Mouse (Mus musculus) midbrain, embryonic 14.5 days (tissue): ENCODE data around the gene Tkt. TPM values are rescaled to one million over a fixed set of nuclear protein-coding genes. Genes with fewer than 3 reads are reported as not detected.

Experiments
- ATAC-seq: fragments of 200-750 bp; cut with Nextera tagmentation; 2 replicates; pipeline ENCODE4 v1.8.0; 2017; ENCODE audit warnings: moderate number of reproducible peaks, moderate library complexity; ENCODE audit not compliant: low FRiP score, low TSS enrichment
- DNase-seq: peaks from one replicate; pipeline ENCODE4 v3.0.0-alpha.2; 2015
- H3K27ac ChIP-seq: fragments of 300-500 bp; sonication (generic); replicated peaks from 2 replicates; pipeline ENCODE4 v1.5.1; 2014; ENCODE audit warnings: mild to moderate bottlenecking, low read depth, low read length, moderate library complexity
- H3K27me3 ChIP-seq: fragments of 300-500 bp; sonication (generic); 2 replicates; pipeline ENCODE4 v1.6.1; 2014; ENCODE audit warnings: low read length, control low read depth, mixed read lengths; ENCODE audit not compliant: control insufficient read depth, insufficient read depth
- H3K36me3 ChIP-seq: fragments of 300-500 bp; sonication (generic); 2 replicates; pipeline ENCODE4 v1.6.1; 2014; ENCODE audit warnings: low read length, control low read depth; ENCODE audit not compliant: control insufficient read depth, insufficient read depth
- H3K4me1 ChIP-seq: fragments of 300-500 bp; sonication (generic); 2 replicates; pipeline ENCODE4 v1.6.1; 2014; ENCODE audit warnings: mild to moderate bottlenecking, antibody characterized with exemption, low read length, control low read depth; ENCODE audit not compliant: control insufficient read depth, insufficient read depth
- H3K4me2 ChIP-seq: fragments of 300-500 bp; sonication (generic); 2 replicates; pipeline ENCODE4 v1.6.1; 2014; ENCODE audit warnings: mild to moderate bottlenecking, low read length, moderate library complexity
- H3K4me3 ChIP-seq: fragments of 300-500 bp; sonication (generic); replicated peaks from 2 replicates; pipeline ENCODE4 v1.5.1; 2014; ENCODE audit warnings: low read depth, low read length
- H3K9ac ChIP-seq: fragments of 300-500 bp; sonication (generic); replicated peaks from 2 replicates; pipeline ENCODE4 v1.6.1; 2014; ENCODE audit warnings: mild to moderate bottlenecking, low read length, moderate library complexity
- H3K9me3 ChIP-seq: fragments of 300-500 bp; sonication (generic); 2 replicates; pipeline ENCODE4 v1.6.1; 2016; ENCODE audit warnings: low read length, control low read depth, mixed read lengths; ENCODE audit not compliant: control insufficient read depth
- WGBS: fragments of 180-500 bp; shearing (Covaris S2); extraction: QIAGEN DNeasy Blood & Tissue Kit; methylation state at CpG from one replicate; pipeline ENCODE4 v1.1.7; 2014; 5-methylcytosine and 5-hydroxymethylcytosine counted together
- polyA plus RNA-seq: library from polyadenylated mRNA; unstranded; fragments of >200 nt; fragmentation: Nextera tagmentation; extraction: Ambion mirVana; gene quantifications from 2 replicates; pipeline ENCODE4 v1.2.1, GENCODE M21; 2014

Gene Tkt
- polyA plus RNA-seq, 1 experiment from 2014 or later: 94.2 TPM

- 53% methylated on average over 19 of the region's 19 CpGs for WGBS
- Histone ChIP-seq H3K27ac (no peak overlapping the region), H3K9ac (no peak overlapping the region), H3K9me3 (no peaks in the 10 kb centered on the region), H3K4me1 (peaks cover 15% of the 10 kb centered on the region; the same call in 1 of the 2 replicates), H3K36me3 (no peaks in the 10 kb centered on the region), H3K4me3 (no peak overlapping the region), H3K4me2 (no peak overlapping the region), H3K27me3 (no peaks in the 10 kb centered on the region)
- no peak for DNase-seq
- ATAC-seq: no peak
Measured at GRCm38 (mm10) chr14:30584497-30585251, 36.5 kb downstream of the Tkt start.

- Histone ChIP-seq H3K4me3 (no peak overlapping the region), H3K27me3 (no peaks in the 10 kb centered on the region), H3K4me2 (no peak overlapping the region), H3K36me3 (no peaks in the 10 kb centered on the region), H3K9ac (no peak overlapping the region), H3K4me1 (peaks cover 15% of the 10 kb centered on the region; the same call in 1 of the 2 replicates), H3K9me3 (no peaks in the 10 kb centered on the region), H3K27ac (no peak overlapping the region)
- no peak for DNase-seq
- ATAC-seq: no peak
- WGBS: 92% methylated on average over 5 of the region's 5 CpGs
Measured at GRCm38 (mm10) chr14:30585323-30585722, 37.2 kb downstream of the Tkt start.

- Histone ChIP-seq H3K4me1 (peaks cover 15% of the 10 kb centered on the region; the same call in 1 of the 2 replicates), H3K4me2 (no peak overlapping the region), H3K27ac (peak overlapping the region; percentile 45), H3K27me3 (no peaks in the 10 kb centered on the region), H3K36me3 (no peaks in the 10 kb centered on the region), H3K9me3 (no peaks in the 10 kb centered on the region), H3K9ac (no peak overlapping the region; the same call in 1 of the 2 replicates), H3K4me3 (no peak overlapping the region)
- WGBS: 49% methylated on average over 7 of the region's 7 CpGs
- 0 out of 2 replicates have a peak, but pooled peaks have one; percentile 48 for ATAC-seq
- DNase-seq: peak; percentile 69
Measured at GRCm38 (mm10) chr14:30586780-30587461, 38.8 kb downstream of the Tkt start.

- no peak for DNase-seq
- H3K36me3 ChIP-seq: no peaks in the 10 kb centered on the region
- peaks cover 28% of the 10 kb centered on the region for H3K4me1 ChIP-seq
- no peak overlapping the region for H3K9ac ChIP-seq
- no peak for ATAC-seq
- no peak overlapping the region for H3K4me3 ChIP-seq
- H3K27ac ChIP-seq: no peak overlapping the region
- no peaks in the 10 kb centered on the region for H3K27me3 ChIP-seq
- WGBS: 71% methylated on average over 11 of the region's 11 CpGs
- H3K9me3 ChIP-seq: no peaks in the 10 kb centered on the region
- no peak overlapping the region for H3K4me2 ChIP-seq
Measured at GRCm38 (mm10) chr14:30590041-30590645, 42.0 kb downstream of the Tkt start.

- 81% methylated on average over 7 of the region's 7 CpGs for WGBS
- H3K4me3 ChIP-seq: no peak overlapping the region
- no peak overlapping the region for H3K4me2 ChIP-seq
- H3K9ac ChIP-seq: no peak overlapping the region
- H3K4me1 ChIP-seq: peaks cover 28% of the 10 kb centered on the region
- no peaks in the 10 kb centered on the region for H3K9me3 ChIP-seq
- ATAC-seq (no peak), DNase-seq (no peak)
- H3K36me3 ChIP-seq: no peaks in the 10 kb centered on the region
- no peak overlapping the region for H3K27ac ChIP-seq
- no peaks in the 10 kb centered on the region for H3K27me3 ChIP-seq
Measured at GRCm38 (mm10) chr14:30590918-30591317, 42.8 kb downstream of the Tkt start.

GRCm38 (mm10) chr14:30591417-30591816 lies 43.3 kb downstream of the Tkt start:
- no peak overlapping the region for H3K4me2 ChIP-seq
- peaks cover 27% of the 10 kb centered on the region for H3K4me1 ChIP-seq
- no peak overlapping the region for H3K27ac ChIP-seq
- no peaks in the 10 kb centered on the region for H3K27me3 ChIP-seq
- H3K9ac ChIP-seq: no peak overlapping the region
- no peak overlapping the region for H3K4me3 ChIP-seq
- DNase-seq (peak; percentile 81), ATAC-seq (no peak)
- no peaks in the 10 kb centered on the region for H3K36me3 ChIP-seq
- H3K9me3 ChIP-seq: no peaks in the 10 kb centered on the region
- 8% methylated on average over 6 of the region's 6 CpGs for WGBS

- Histone ChIP-seq H3K9me3 (no peaks in the 10 kb centered on the region), H3K27me3 (no peaks in the 10 kb centered on the region), H3K36me3 (no peaks in the 10 kb centered on the region), H3K9ac (peak overlapping the region; percentile 20; the same call in 1 of the 2 replicates), H3K27ac (peak overlapping the region; percentile 57), H3K4me2 (no peak overlapping the region), H3K4me3 (no peak overlapping the region), H3K4me1 (peaks cover 17% of the 10 kb centered on the region)
- ATAC-seq: peak; percentile 48; the same call in 1 of the 2 replicates
- WGBS: 39% methylated on average over 11 of the region's 11 CpGs
- peak; percentile 66 for DNase-seq
Measured at GRCm38 (mm10) chr14:30593279-30594091, 45.3 kb downstream of the Tkt start.

GRCm38 (mm10) chr14:30594092-30594695 lies 46.0 kb downstream of the Tkt start:
- no peaks in the 10 kb centered on the region for H3K9me3 ChIP-seq
- peak overlapping the region; percentile 20; the same call in 1 of the 2 replicates for H3K9ac ChIP-seq
- peak; percentile 66 for ATAC-seq
- DNase-seq: peak; percentile 70
- H3K27me3 ChIP-seq: no peaks in the 10 kb centered on the region
- 15% methylated on average over 7 of the region's 7 CpGs for WGBS
- H3K27ac ChIP-seq: peak overlapping the region; percentile 57
- peak overlapping the region; percentile 10; the same call in 1 of the 2 replicates for H3K4me2 ChIP-seq
- peaks cover 17% of the 10 kb centered on the region for H3K4me1 ChIP-seq
- no peak overlapping the region for H3K4me3 ChIP-seq
- no peaks in the 10 kb centered on the region for H3K36me3 ChIP-seq
